Mouse (Mus musculus) C2C12 (cell line): ENCODE measurements at regions not wholly inside any gene's neighbourhood (a gene's known extent, or its start where the extent isn't known, plus 50 kb on each side); places are given as distances from the start of the nearest gene placed in this dataset.

Experiments used
- CEBPB ChIP-seq: IDR thresholded peaks from one replicate; pipeline ENCODE4 v1.6.1; 2011; ENCODE audit warnings: low read depth, mild to moderate bottlenecking, control low read depth, moderate library complexity
- CTCF ChIP-seq: IDR thresholded peaks from one replicate; pipeline ENCODE4 v1.5.1; 2011; ENCODE audit not compliant: control insufficient read depth, insufficient read depth, insufficient read length
- MAX ChIP-seq: IDR thresholded peaks from one replicate; pipeline ENCODE4 v1.6.1; 2011; ENCODE audit warnings: mild to moderate bottlenecking, control low read depth
- MYOG ChIP-seq: IDR thresholded peaks from one replicate; pipeline ENCODE4 v1.6.1; 2011; ENCODE audit not compliant: control insufficient read depth, insufficient read length; ENCODE audit errors: extremely low read depth
- USF1 ChIP-seq: IDR thresholded peaks from one replicate; pipeline ENCODE4 v1.6.1; 2011; ENCODE audit warnings: low read depth, mild to moderate bottlenecking, control low read depth, moderate library complexity

GRCm38 (mm10) chr5:111971193-111971592 lies 237.5 kb downstream of the Gm26897 start:
- TF ChIP-seq CTCF (no peak), MAX (no peak), USF1 (no peak), MYOG (no peak), CEBPB (no peak)
